Mouse (Mus musculus) adrenal gland (tissue): Measurements from ENCODE around the gene Rnf187.
"Not testable (repeated sequence)": the region's sequence is repeated elsewhere in the genome, so short reads cannot be mapped to it uniquely, and the experiment has no call there.

Experiments
- intact Hi-C: fragments of 180-260 bp; cut with DNase I; formaldehyde crosslinking; loops from one replicate; pipeline ENCODE4 v1.15.1; 2025

The Rnf187 gene

DNA sequence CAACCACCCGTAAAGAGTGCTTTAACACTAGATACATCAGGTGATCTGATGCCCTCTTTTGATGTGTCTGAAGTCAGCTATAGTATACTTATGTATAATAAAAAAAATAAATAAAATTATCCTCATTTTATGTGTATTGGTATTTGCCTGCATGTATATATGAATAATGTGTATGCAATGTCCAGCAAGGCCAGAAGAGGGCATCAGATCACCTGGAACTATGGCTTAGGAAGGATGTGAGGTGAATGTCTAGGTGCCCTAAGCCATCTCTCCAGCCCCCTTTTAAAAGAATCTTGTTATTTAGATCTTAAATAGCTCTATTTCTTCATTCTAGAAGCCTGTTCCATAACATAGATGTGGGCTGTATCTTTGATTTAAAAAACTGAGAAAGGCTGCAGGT is 28.6 kb upstream of the Rnf187 start:
- intact Hi-C loops = no loop called here

GRCm38 (mm10) chr11:58965001-58965760 is 26.5 kb upstream of the Rnf187 start:
- intact Hi-C loops = no loop called here

- intact Hi-C loops = no loop called here
Observed at GRCm38 (mm10) chr11:58964216-58964615, 25.5 kb upstream of the Rnf187 start.

- intact Hi-C loops = no loop called here
Observed at GRCm38 (mm10) chr11:58963543-58963942, 24.8 kb upstream of the Rnf187 start.

- intact Hi-C loops = no loop called here
Observed at GRCm38 (mm10) chr11:58961364-58962177, 22.9 kb upstream of the Rnf187 start.

- intact Hi-C loops = no loop called here
Observed at GRCm38 (mm10) chr11:58959921-58960465, 21.3 kb upstream of the Rnf187 start.

GRCm38 (mm10) chr11:58959186-58959825 is 20.6 kb upstream of the Rnf187 start:
- intact Hi-C loops = no loop called here

GRCm38 (mm10) chr11:58958536-58958935 is 19.8 kb upstream of the Rnf187 start:
- intact Hi-C loops = no loop called here

- intact Hi-C loops = no loop called here
Observed at GRCm38 (mm10) chr11:58957226-58957914, 18.7 kb upstream of the Rnf187 start.

DNA sequence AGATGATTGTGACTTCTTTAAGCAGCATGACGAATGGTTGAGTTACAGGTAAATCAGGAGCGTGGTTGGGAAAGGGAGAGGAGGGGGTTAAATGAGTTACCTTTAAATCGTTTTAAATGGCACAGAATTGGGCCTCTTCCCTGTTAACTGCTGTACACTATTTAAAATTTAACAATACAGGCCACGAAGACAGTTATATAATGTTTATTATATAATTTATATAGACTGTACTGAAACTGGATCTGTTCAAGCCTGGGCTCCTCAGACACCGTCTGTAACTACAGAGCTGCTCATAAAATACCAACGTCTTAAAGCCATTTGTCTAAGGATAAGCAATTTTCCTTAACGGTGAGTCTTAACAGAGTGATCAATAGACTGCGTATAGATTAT is 17.1 kb upstream of the Rnf187 start:
- intact Hi-C loops = no loop called here

GRCm38 (mm10) chr11:58955143-58955867 is 16.6 kb upstream of the Rnf187 start:
- intact Hi-C loops = no loop called here

DNA sequence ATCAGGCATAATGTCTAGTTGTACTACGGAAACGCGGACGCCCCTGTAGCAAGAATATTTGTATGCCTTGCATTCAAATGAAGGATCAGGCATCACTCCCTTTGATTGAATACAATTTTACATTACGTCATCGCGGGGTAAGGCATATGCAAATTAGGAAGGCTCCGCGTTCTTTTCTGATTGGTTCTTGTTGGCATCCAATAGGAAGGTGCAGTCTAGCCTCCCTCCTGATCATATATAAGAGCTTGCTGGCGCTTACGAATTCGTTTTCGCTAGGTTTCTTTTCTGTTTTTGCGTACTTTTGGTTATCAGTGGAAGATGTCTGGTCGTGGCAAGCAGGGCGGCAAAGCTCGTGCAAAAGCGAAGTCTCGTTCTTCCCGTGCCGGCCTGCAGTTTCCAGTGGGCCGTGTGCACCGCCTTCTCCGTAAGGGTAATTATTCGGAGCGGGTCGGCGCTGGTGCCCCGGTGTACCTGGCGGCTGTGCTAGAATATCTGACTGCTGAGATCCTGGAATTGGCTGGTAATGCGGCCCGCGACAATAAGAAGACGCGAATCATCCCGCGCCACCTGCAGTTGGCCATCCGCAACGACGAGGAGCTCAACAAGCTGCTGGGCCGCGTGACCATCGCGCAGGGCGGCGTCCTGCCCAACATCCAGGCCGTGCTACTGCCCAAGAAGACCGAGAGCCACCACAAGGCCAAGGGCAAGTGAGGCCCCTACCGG is 15.9 kb upstream of the Rnf187 start, which contains the start of the genes Hist3h2a and Trim17:
Gene Hist3h2a (plus strand): TSS at position 266 of the 723 bp plus-strand sequence.
Gene Trim17 (plus strand): TSS at position 266 of the 723 bp plus-strand sequence.
- intact Hi-C loops = no loop called here

DNA sequence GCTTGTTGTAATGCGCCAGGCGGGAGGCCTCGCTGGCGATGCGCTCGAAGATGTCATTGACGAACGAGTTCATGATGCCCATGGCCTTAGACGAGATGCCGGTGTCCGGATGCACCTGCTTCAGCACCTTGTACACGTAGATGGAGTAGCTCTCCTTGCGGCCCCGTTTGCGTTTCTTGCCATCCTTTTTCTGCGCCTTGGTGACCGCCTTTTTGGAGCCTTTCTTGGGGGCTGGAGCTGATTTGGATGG is 15.4 kb upstream of the Rnf187 start:
- intact Hi-C loops = not testable (repeated sequence)

DNA sequence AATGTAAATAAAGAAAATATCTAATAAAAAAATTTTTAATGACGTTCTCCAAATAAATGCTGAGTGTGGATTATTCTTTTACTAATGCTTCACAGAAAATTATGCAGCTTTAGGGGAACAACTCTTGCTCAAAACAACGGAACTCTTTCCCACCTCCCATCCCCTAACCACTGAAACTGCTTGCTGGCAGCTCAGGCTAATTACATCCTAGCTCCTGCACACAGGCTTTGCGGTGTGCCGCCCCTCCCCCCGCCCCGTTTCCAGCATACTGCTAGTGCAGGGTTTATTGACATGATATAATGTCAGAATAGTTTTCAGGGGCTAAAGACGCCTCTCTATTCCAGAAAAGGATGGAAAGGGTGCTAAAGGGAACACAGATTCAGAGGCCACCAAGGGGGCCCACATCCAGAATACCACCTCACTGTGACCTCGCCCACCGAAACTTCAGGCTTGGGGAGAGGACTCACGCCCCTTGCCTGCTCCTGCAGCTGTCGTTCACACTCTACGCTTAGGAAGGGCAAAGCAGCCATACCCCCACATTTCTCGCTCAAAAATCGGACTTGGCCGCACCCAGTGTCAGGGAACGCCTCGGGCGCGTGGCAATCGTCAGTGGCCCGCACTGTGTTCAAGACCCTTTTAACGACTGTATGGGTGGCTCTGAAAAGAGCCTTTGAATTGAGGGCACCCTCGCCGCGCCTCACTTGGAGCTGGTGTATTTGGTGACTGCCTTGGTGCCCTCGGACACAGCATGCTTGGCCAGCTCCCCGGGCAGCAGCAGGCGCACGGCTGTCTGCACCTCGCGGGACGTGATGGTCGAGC is 14.8 kb upstream of the Rnf187 start:
- intact Hi-C loops = no loop called here

DNA sequence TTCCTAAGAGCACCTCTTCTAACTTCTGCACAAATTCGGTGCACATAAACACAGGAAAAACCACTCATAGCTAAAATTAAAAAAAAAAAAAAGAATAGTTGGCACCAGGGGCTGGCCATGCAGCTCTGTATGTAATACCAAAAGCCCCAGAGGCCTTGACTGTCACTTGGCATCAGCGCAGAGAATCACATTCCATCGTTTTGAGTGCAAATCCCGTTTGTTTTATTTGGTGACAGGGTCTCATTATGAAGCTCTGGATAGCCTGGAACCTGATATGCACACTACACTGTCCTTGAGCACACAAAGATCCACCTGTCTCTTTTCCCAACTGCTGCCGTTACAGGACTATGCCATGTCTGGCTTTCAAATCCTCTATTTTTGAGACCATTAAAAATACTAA is 12.5 kb upstream of the Rnf187 start:
- intact Hi-C loops = no loop called here

- intact Hi-C loops = no loop called here
Observed at GRCm38 (mm10) chr11:58949480-58950431, 11.0 kb upstream of the Rnf187 start.

DNA sequence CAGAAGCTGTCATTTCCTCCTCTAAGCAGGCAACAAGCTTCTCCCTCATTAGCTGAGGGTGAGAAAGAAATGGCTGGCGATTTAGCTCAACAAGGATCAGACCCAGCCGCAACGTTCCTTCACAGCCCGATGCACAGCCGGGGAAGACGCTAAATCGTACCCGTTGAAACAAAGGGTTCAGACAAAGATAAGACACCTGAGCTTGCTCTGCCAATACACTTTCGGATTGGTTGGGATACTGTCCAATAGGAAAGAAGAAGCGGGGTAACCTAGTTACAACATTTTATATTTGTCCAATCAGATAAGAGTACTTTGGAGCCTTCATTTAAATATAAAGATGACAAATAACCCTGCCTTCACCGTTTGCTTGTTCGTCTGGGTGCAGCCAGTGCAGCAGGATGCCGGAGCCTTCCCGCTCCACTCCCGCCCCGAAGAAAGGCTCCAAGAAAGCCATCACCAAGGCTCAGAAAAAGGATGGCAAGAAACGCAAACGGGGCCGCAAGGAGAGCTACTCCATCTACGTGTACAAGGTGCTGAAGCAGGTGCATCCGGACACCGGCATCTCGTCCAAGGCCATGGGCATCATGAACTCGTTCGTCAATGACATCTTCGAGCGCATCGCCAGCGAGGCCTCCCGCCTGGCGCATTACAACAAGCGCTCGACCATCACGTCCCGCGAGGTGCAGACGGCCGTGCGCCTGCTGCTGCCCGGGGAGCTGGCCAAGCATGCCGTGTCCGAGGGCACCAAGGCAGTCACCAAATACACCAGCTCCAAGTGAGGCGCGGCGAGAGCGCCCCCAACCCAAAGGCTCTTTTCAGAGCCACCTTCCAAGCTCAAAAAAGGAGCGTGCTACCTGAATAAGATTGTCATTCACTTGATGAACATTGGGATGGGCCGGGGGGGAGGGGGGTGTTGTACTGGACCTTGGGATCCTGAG is 10.1 kb upstream of the Rnf187 start, which contains the start of gene Hist3h2ba:
Gene Hist3h2ba (plus strand): TSS at position 379 of the 938 bp plus-strand sequence.
- intact Hi-C loops = no loop called here
